Mouse (Mus musculus) liver, embryonic 16.5 days (tissue): Measurements from ENCODE around the gene Ntng2. TPM values are rescaled to one million over a fixed set of nuclear protein-coding genes. Genes with fewer than 3 reads are reported as not detected.

Experiments used
- ATAC-seq: fragments of 200-750 bp; cut with Nextera tagmentation; 2 replicates; pipeline ENCODE4 v1.8.0; 2017; ENCODE audit warnings: low read depth, mild to moderate bottlenecking, moderate number of reproducible peaks, moderate library complexity
- H3K27ac ChIP-seq: fragments of 300-500 bp; sonication (generic); 2 replicates; pipeline ENCODE4 v1.5.1; 2014; ENCODE audit warnings: mild to moderate bottlenecking, low read length
- H3K27me3 ChIP-seq: fragments of 300-500 bp; sonication (generic); 2 replicates; pipeline ENCODE4 v1.6.1; 2014; ENCODE audit warnings: low read depth, low read length, mixed read lengths; ENCODE audit not compliant: control insufficient read depth, insufficient read depth
- H3K36me3 ChIP-seq: fragments of 300-500 bp; sonication (generic); 2 replicates; pipeline ENCODE4 v1.6.1; 2014; ENCODE audit warnings: mild to moderate bottlenecking; ENCODE audit not compliant: control insufficient read depth, insufficient read depth
- H3K4me1 ChIP-seq: fragments of 300-500 bp; sonication (generic); 2 replicates; pipeline ENCODE4 v1.6.1; 2014; ENCODE audit warnings: low read depth, low read length, mixed read lengths; ENCODE audit not compliant: control insufficient read depth
- H3K4me2 ChIP-seq: fragments of 300-500 bp; sonication (generic); 2 replicates; pipeline ENCODE4 v1.6.1; 2014; ENCODE audit warnings: low read depth, low read length, mixed read lengths
- H3K4me3 ChIP-seq: fragments of 300-500 bp; sonication (generic); 2 replicates; pipeline ENCODE4 v1.5.1; 2014; ENCODE audit warnings: low read depth, mild to moderate bottlenecking, low read length
- H3K9ac ChIP-seq: fragments of 300-500 bp; sonication (generic); 2 replicates; pipeline ENCODE4 v1.6.1; 2014; ENCODE audit warnings: low read depth, low read length
- H3K9me3 ChIP-seq: fragments of 300-500 bp; sonication (generic); replicated peaks from 2 replicates; pipeline ENCODE4 v1.6.1; 2016; ENCODE audit warnings: low read length; ENCODE audit not compliant: control insufficient read depth
- WGBS: fragments of 180-500 bp; shearing (Covaris S2); extraction: QIAGEN DNeasy Blood & Tissue Kit; methylation state at CpG from one replicate; pipeline ENCODE4 v1.1.7; 2014; ENCODE audit not compliant: insufficient replicate concordance; 5-methylcytosine and 5-hydroxymethylcytosine counted together
- polyA plus RNA-seq: library from polyadenylated mRNA; unstranded; fragments of >200 nt; fragmentation: Nextera tagmentation; extraction: Ambion mirVana; gene quantifications from 2 replicates; pipeline ENCODE4 v1.2.1, GENCODE M21; 2015

Gene Ntng2
- polyA plus RNA-seq, 1 experiment from 2014 or later, result 0.39 TPM

- Histone ChIP-seq H3K27me3 (no peaks in the 10 kb centered on the region), H3K27ac (no peak overlapping the region), H3K36me3 (peaks cover 8% of the 10 kb centered on the region; the same call in 1 of the 2 replicates), H3K4me3 (no peak overlapping the region), H3K9me3 (no peaks in the 10 kb centered on the region), H3K9ac (no peak overlapping the region), H3K4me2 (no peak overlapping the region), H3K4me1 (no peaks in the 10 kb centered on the region)
- no peak for ATAC-seq
- 60% methylated on average over 6 of the region's 6 CpGs for WGBS
Observed at GRCm38 (mm10) chr2:29183266-29183924, 69.4 kb downstream of the Ntng2 start.

DNA sequence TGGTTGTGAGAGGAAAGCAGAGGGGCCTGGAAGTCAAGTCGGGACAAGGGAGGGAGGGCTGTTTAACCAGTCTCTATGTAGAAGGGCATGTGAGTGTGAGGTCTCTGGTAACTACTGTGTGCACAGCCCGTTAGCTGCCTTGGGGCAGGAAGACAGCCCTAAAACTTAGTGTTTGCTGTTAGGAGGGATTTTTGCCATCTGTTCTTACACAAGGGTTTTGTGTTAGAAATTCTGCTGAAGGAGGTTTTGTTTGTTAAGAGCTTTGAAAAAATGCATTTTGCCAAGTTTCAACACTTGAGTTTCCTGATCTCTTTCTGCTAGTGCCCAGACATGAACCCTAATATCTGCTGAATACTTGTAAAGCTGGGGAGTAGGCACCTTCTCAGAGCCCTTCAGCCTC, 71.7 kb downstream of the Ntng2 start:
- Histone ChIP-seq H3K4me3 (no peak overlapping the region), H3K9me3 (no peaks in the 10 kb centered on the region), H3K27ac (no peak overlapping the region), H3K4me2 (no peak overlapping the region), H3K4me1 (no peaks in the 10 kb centered on the region), H3K36me3 (peaks cover 8% of the 10 kb centered on the region; the same call in 1 of the 2 replicates), H3K9ac (no peak overlapping the region), H3K27me3 (no peaks in the 10 kb centered on the region)
- 65% methylated on average over 2 of the region's 2 CpGs for WGBS
- ATAC-seq, result no peak

DNA sequence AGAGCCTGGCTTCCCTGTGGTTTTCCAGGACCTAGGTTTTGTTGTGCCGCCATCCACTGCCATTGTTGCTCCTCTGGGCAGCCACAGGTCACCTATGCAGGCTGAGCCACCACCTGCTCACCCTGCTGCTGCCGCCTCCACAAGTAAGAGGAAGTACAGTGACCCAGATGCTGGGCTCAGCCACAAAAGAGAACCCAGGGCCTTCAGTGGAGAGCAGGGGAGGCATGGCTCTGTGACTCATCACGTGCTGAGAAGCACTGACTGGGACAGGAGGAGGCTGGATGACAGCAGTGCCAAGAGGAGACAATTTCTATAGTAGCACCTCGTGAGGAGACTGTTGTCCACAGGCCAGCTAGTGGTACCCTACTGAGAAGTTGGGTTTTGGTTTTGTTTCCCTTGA, 73.0 kb downstream of the Ntng2 start:
- H3K4me3 ChIP-seq, result no peak overlapping the region
- H3K9ac ChIP-seq, result no peak overlapping the region
- no peak overlapping the region for H3K4me2 ChIP-seq
- H3K36me3 ChIP-seq, result peaks cover 8% of the 10 kb centered on the region
- H3K27me3 ChIP-seq, result no peaks in the 10 kb centered on the region
- H3K4me1 ChIP-seq, result no peaks in the 10 kb centered on the region
- H3K9me3 ChIP-seq, result no peaks in the 10 kb centered on the region
- no peak for ATAC-seq
- H3K27ac ChIP-seq, result no peak overlapping the region
- WGBS, result 57% methylated on average over 4 of the region's 4 CpGs

GRCm38 (mm10) chr2:29174887-29175286, 77.9 kb downstream of the Ntng2 start:
- Histone ChIP-seq H3K36me3 (peaks cover 11% of the 10 kb centered on the region), H3K27ac (no peak overlapping the region), H3K4me3 (no peak overlapping the region), H3K9ac (no peak overlapping the region), H3K27me3 (no peaks in the 10 kb centered on the region), H3K9me3 (no peaks in the 10 kb centered on the region), H3K4me1 (no peaks in the 10 kb centered on the region), H3K4me2 (no peak overlapping the region)
- ATAC-seq, result no peak
- 59% methylated on average over 3 of the region's 3 CpGs for WGBS

DNA sequence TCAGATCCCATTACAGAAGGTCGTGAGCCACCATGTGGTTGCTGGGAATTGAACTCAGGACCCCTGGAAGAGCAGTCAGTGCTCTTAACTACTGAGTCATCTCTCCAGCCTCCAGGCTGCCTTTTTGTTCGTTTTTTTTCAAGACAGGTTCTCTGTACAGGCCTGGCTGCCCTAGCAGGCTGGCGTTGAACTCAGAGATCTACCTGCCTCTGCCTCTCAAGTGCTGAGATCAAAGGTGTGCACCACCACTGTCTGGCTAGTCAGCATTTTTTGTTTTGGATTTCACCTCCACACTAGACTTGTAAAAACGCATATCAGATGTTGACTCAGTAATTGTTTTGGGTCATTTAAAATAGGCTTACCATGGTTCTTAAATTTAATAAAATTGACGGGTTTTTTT, 84.7 kb downstream of the Ntng2 start:
- Histone ChIP-seq H3K4me2 (no peak overlapping the region), H3K4me3 (no peak overlapping the region), H3K27ac (no peak overlapping the region), H3K9ac (no peak overlapping the region), H3K4me1 (no peaks in the 10 kb centered on the region), H3K27me3 (no peaks in the 10 kb centered on the region), H3K9me3 (no peaks in the 10 kb centered on the region), H3K36me3 (peaks cover 9% of the 10 kb centered on the region)
- no peak for ATAC-seq
- WGBS, result 79% methylated on average over 5 of the region's 5 CpGs

DNA sequence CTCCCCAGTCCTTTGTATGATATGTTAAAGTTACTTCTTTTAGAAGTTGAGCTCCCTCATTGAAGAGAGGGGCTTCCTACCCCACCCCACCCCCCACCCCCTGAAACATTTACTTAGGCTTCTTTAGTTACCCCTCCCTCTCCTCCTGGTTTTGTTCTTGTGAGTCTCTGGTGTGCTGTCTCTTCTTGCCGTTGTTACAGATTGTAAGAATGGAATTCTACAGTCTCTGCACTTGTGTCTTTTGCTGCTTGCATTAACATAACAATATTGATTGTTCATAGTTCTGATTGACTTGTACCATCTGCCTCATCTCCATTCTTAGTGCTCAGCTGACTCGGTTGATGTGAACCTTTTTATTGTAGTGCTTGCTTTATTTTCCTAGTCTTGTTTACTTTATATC, 100.9 kb downstream of the Ntng2 start:
- Histone ChIP-seq H3K9me3 (no peaks in the 10 kb centered on the region), H3K27ac (no peak overlapping the region), H3K9ac (no peak overlapping the region), H3K4me2 (no peak overlapping the region), H3K36me3 (peaks cover 7% of the 10 kb centered on the region), H3K4me3 (no peak overlapping the region), H3K27me3 (no peaks in the 10 kb centered on the region), H3K4me1 (no peaks in the 10 kb centered on the region)
- no peak for ATAC-seq
- 69% methylated on average over 2 of the region's 2 CpGs for WGBS

Other genes with a start within 250 kb of the Ntng2 start
- gene Cfap77, start 197.9 kb downstream of the Ntng2 start, polyA plus RNA-seq, result 0.11 TPM in 1 of 2 replicates, not detected in the other
- gene Ttf1, start 192.7 kb downstream of the Ntng2 start, polyA plus RNA-seq, result 3.8 and 4.1 TPM in 2 replicates
- gene Setx, start 128.8 kb downstream of the Ntng2 start, polyA plus RNA-seq, result 2.3 and 3.3 TPM in 2 replicates
- 14.1 and 15.4 TPM in 2 replicates for gene Med27, start 93.8 kb upstream of the Ntng2 start, polyA plus RNA-seq